Mouse (Mus musculus) myocyte (in vitro differentiated cells): ENCODE results near the gene Gm20388. TPM values are rescaled to one million over a fixed set of nuclear protein-coding genes. Genes with fewer than 3 reads are reported as not detected.
A peak's percentile ranks its signal among the peaks of the same experiment; 100 is the strongest.

Experiments used
- H3K27me3 ChIP-seq: one replicate; pipeline ENCODE4 v1.6.1; 2011; ENCODE audit not compliant: control insufficient read depth, insufficient read depth, insufficient read length
- H3K36me3 ChIP-seq: one replicate; pipeline ENCODE4 v1.6.1; 2011; ENCODE audit not compliant: control insufficient read depth, insufficient read depth
- H3K4me2 ChIP-seq: one replicate; pipeline ENCODE4 v1.6.1; 2011; ENCODE audit warnings: low read depth, control low read depth
- H3K4me3 ChIP-seq: one replicate; pipeline ENCODE4 v1.5.1; 2011; ENCODE audit warnings: mild to moderate bottlenecking, control low read depth, moderate library complexity
- H3K79me2 ChIP-seq: one replicate; pipeline ENCODE4 v1.6.1; 2011; ENCODE audit not compliant: control insufficient read depth, insufficient read depth
- H3ac ChIP-seq: one replicate; pipeline ENCODE4 v1.6.1; 2011; ENCODE audit not compliant: control insufficient read depth, insufficient read length
- CEBPB ChIP-seq: IDR thresholded peaks from 2 replicates; pipeline ENCODE4 v1.6.1; 2011; ENCODE audit warnings: mild to moderate bottlenecking, moderate library complexity; ENCODE audit not compliant: poor library complexity, insufficient read depth, severe bottlenecking
- E2F4 ChIP-seq: IDR thresholded peaks from one replicate; pipeline ENCODE4 v1.6.1; 2011; ENCODE audit warnings: mild to moderate bottlenecking, control low read depth, moderate library complexity; ENCODE audit not compliant: insufficient read depth
- MAX ChIP-seq: IDR thresholded peaks from one replicate; pipeline ENCODE4 v1.6.1; 2011; ENCODE audit warnings: low read depth, mild to moderate bottlenecking, control low read depth
- MYOD1 ChIP-seq, 3 experiments: IDR thresholded peaks; one replicate each; pipeline ENCODE4 v1.6.1; 2011; ENCODE audit warnings: control low read depth in 2 of 3, low read depth in 2 of 3, mild to moderate bottlenecking in 2 of 3, moderate library complexity in 1 of 3; ENCODE audit not compliant: insufficient read length in 2 of 3, control insufficient read depth in 1 of 3
- MYOG ChIP-seq, 3 experiments: IDR thresholded peaks; one replicate each; pipeline ENCODE4 v1.6.1; 2011; ENCODE audit warnings: control low read depth in 2 of 3, low read depth in 2 of 3, mild to moderate bottlenecking in 2 of 3; ENCODE audit not compliant: insufficient read length in 2 of 3, control insufficient read depth in 1 of 3, insufficient read depth in 1 of 3
- POLR2A ChIP-seq: IDR thresholded peaks from one replicate; pipeline ENCODE4 v1.6.1; 2011; ENCODE audit warnings: low read depth, mild to moderate bottlenecking, control low read depth, moderate library complexity; ENCODE audit not compliant: insufficient read length
- POLR2AphosphoS2 ChIP-seq: IDR thresholded peaks from one replicate; pipeline ENCODE4 v1.6.1; 2011; ENCODE audit warnings: low read depth, control low read depth; ENCODE audit not compliant: insufficient read length
- REST ChIP-seq: IDR thresholded peaks from one replicate; pipeline ENCODE4 v1.6.1; 2011; ENCODE audit warnings: mild to moderate bottlenecking, control low read depth, moderate library complexity; ENCODE audit not compliant: insufficient read depth, insufficient read length
- SRF ChIP-seq: IDR thresholded peaks from one replicate; pipeline ENCODE4 v1.6.1; 2011; ENCODE audit warnings: low read depth; ENCODE audit not compliant: control insufficient read depth, insufficient read length
- TCF12 ChIP-seq: IDR thresholded peaks from one replicate; pipeline ENCODE4 v1.6.1; 2011; ENCODE audit warnings: mild to moderate bottlenecking, control low read depth; ENCODE audit not compliant: poor library complexity, insufficient read depth, severe bottlenecking
- TCF3 ChIP-seq: IDR thresholded peaks from one replicate; pipeline ENCODE4 v1.6.1; 2011; ENCODE audit warnings: low read depth, control low read depth; ENCODE audit not compliant: insufficient read length
- USF1 ChIP-seq: IDR thresholded peaks from one replicate; pipeline ENCODE4 v1.6.1; 2011; ENCODE audit warnings: low read depth, mild to moderate bottlenecking, control low read depth, moderate library complexity
- polyA plus RNA-seq: library from polyadenylated mRNA; unstranded; fragments of >200 nt; fragmentation: generic; extraction: Trizol; gene quantifications from one replicate; pipeline ENCODE4 v1.2.1, GENCODE M21; 2012; ENCODE audit warnings: missing spikeins

Gene Gm20388
- polyA plus RNA-seq, 1 experiment = 15.3 TPM

DNA sequence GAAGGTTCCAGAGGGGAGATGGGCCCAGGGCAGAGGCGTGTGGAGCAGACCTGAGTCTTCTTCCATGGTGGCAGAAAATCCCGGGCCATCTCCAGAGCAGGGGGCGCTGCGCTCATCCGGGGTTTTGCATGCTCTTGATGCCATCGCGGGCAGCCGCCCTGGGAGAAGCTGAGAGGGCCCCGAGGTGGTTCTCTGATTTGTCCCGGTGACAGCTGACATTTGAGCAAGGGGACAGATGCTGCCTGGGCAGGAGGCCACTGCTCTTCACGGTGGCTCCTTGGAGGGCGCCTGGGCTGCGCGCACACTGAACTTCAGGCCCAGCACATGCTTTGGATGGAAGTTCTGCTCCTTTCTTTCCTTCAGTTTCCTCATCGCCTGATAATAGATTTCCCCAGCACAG lies 2207.9 kb downstream of the Gm20388 start:
- no peak overlapping the region for H3K4me2 ChIP-seq
- no peaks in the 10 kb centered on the region for H3K27me3 ChIP-seq
- no peak overlapping the region for H3ac ChIP-seq
- H3K79me2 ChIP-seq = no peaks in the 10 kb centered on the region
- no peaks in the 10 kb centered on the region for H3K36me3 ChIP-seq
- TF ChIP-seq MYOG (IDR thresholded peaks at IDR 0.05; ENCODE audit: control insufficient read depth in 1 of 3, insufficient read depth in 1 of 3, insufficient read length in 2 of 3, low read depth in 2 of 3) (peak in 1 of 3 experiments; percentile 38), MYOD1 (IDR thresholded peaks at IDR 0.05; ENCODE audit: control insufficient read depth in 1 of 3, insufficient read length in 2 of 3, low read depth in 2 of 3) (no peak), USF1 (no peak), REST (no peak)
- no peak overlapping the region for H3K4me3 ChIP-seq

DNA sequence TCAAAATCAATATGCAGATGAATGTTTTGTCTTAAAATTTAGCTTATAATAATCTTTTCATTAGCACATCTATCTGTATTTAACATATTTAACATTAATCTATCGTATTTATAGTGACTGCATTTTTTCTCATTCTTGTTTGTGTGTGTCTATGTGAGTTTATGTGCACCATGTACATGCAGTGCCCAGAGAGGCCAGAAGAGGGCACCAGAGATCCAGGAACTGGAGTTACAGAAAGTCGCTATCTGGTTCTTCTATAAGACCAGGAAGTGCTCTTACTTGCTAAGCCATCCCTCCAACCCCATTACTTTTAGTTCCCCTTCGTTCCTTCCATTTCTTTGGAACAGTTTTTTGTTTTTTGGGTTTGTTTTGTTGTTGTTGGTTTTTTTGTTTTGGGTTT lies 2213.7 kb downstream of the Gm20388 start:
- no peaks in the 10 kb centered on the region for H3K79me2 ChIP-seq
- H3K36me3 ChIP-seq = no peaks in the 10 kb centered on the region
- H3K4me2 ChIP-seq = no peak overlapping the region
- H3K27me3 ChIP-seq = no peaks in the 10 kb centered on the region
- no peak overlapping the region for H3ac ChIP-seq
- no peak overlapping the region for H3K4me3 ChIP-seq
- TF ChIP-seq SRF = no peak
- no peak for TF ChIP-seq TCF3
- no peak for TF ChIP-seq POLR2AphosphoS2
- no peak for TF ChIP-seq MYOD1 (IDR thresholded peaks at IDR 0.05; ENCODE audit: control insufficient read depth in 1 of 3, insufficient read length in 2 of 3, low read depth in 2 of 3)
- no peak for TF ChIP-seq POLR2A
- TF ChIP-seq E2F4 = no peak
- TF ChIP-seq TCF12 = no peak
- no peak for TF ChIP-seq CEBPB
- no peak for TF ChIP-seq MYOG (IDR thresholded peaks at IDR 0.05; ENCODE audit: control insufficient read depth in 1 of 3, insufficient read depth in 1 of 3, insufficient read length in 2 of 3, low read depth in 2 of 3)
- no peak for TF ChIP-seq USF1
- TF ChIP-seq MAX = no peak
- TF ChIP-seq REST = no peak

DNA sequence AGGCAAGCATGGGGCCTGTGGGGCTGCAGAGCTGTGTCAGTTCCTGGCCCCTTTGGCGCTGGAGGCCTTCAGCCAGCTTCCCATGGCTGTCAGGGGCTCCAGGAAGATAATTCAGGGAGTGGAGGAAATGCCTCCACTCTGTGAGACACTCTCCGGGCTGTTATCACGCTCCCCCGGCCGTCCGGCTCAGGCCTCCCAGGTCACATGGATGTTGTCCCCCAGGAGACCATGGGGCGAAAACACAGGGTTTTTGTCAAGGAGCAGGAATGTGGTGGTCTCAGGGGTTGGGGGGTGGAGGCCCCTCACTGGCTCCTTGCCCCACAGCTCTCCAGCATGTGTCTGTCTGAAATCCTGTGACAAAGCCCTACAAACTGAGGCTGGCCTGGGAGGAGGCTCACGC lies 2216.0 kb downstream of the Gm20388 start:
- H3ac ChIP-seq = no peak overlapping the region
- TF ChIP-seq POLR2AphosphoS2 = no peak
- TF ChIP-seq SRF = no peak
- no peak for TF ChIP-seq POLR2A
- TF ChIP-seq MYOD1 (IDR thresholded peaks at IDR 0.05; ENCODE audit: control insufficient read depth in 1 of 3, insufficient read length in 2 of 3, low read depth in 2 of 3) = no peak
- H3K4me3 ChIP-seq = no peak overlapping the region
- no peaks in the 10 kb centered on the region for H3K36me3 ChIP-seq
- no peak overlapping the region for H3K4me2 ChIP-seq
- no peaks in the 10 kb centered on the region for H3K27me3 ChIP-seq
- no peaks in the 10 kb centered on the region for H3K79me2 ChIP-seq

DNA sequence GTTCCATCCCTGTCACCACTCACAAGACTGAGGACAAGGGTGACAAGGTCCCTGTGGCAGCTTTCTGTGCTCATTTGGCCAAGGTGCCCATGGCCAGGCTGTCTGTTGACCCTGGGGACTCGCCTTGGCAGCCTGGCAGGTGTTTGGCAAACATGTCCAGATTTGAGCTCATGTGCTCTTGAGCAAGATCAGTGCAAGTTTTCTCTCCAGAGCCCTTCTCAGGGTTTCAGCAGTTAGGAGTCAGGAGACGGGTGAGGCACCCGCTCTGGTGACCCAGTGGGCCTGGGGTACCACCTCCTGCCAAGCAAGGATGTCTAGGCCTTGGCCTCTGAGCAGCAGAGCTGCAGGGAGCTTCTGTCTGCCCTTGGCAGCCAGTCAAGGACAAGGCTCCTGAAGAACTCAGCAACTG lies 2223.5 kb downstream of the Gm20388 start:
- Histone ChIP-seq H3K27me3 (no peaks in the 10 kb centered on the region), H3K36me3 (no peaks in the 10 kb centered on the region), H3K4me2 (no peak overlapping the region), H3K4me3 (no peak overlapping the region), H3K79me2 (no peaks in the 10 kb centered on the region), H3ac (no peak overlapping the region)
- TF ChIP-seq TCF3 (no peak), CEBPB (no peak), MYOG (IDR thresholded peaks at IDR 0.05; ENCODE audit: control insufficient read depth in 1 of 3, insufficient read depth in 1 of 3, insufficient read length in 2 of 3, low read depth in 2 of 3) (no peak), MYOD1 (IDR thresholded peaks at IDR 0.05; ENCODE audit: control insufficient read depth in 1 of 3, insufficient read length in 2 of 3, low read depth in 2 of 3) (no peak), REST (no peak), E2F4 (no peak), POLR2A (no peak), POLR2AphosphoS2 (no peak), USF1 (no peak), SRF (no peak), TCF12 (no peak), MAX (no peak)

DNA sequence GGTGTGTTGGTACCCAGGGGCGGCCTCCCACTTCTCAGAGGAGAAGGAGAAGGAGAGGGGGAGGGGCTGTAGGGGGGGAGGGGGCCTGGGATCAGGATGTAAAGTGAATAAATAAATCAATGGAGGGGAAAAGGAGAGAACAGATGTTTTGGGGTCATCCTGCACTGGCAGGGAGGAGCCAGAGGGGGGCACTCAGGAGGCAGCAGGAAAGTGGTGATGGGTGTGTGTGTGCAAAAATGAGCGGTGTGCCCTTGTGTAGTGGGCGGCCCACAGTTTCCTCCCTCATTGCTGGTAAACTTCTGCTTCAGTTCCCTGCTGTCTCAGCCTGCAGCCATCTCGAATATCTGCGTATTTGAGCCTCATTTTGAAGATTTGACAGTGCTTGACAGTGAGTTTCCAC lies 2224.9 kb downstream of the Gm20388 start:
- H3K36me3 ChIP-seq = no peaks in the 10 kb centered on the region
- no peak overlapping the region for H3ac ChIP-seq
- no peaks in the 10 kb centered on the region for H3K27me3 ChIP-seq
- H3K4me2 ChIP-seq = no peak overlapping the region
- H3K79me2 ChIP-seq = no peaks in the 10 kb centered on the region
- no peak for TF ChIP-seq MYOD1 (IDR thresholded peaks at IDR 0.05; ENCODE audit: control insufficient read depth in 1 of 3, insufficient read length in 2 of 3, low read depth in 2 of 3)
- TF ChIP-seq POLR2AphosphoS2 = no peak
- TF ChIP-seq TCF12 = no peak
- TF ChIP-seq TCF3 = no peak
- no peak for TF ChIP-seq POLR2A
- TF ChIP-seq MAX = no peak
- TF ChIP-seq SRF = no peak
- no peak for TF ChIP-seq MYOG (IDR thresholded peaks at IDR 0.05; ENCODE audit: control insufficient read depth in 1 of 3, insufficient read depth in 1 of 3, insufficient read length in 2 of 3, low read depth in 2 of 3)
- TF ChIP-seq USF1 = no peak
- TF ChIP-seq REST = no peak
- TF ChIP-seq E2F4 = no peak
- no peak for TF ChIP-seq CEBPB
- H3K4me3 ChIP-seq = no peak overlapping the region
